Mouse (Mus musculus) bone marrow macrophage, adult 2 months (primary cell): ENCODE results near the gene Prrt1.

Experiments
- CTCF ChIP-seq: IDR thresholded peaks from 2 replicates; pipeline ENCODE4 v1.5.1; 2012; ENCODE audit warnings: low read depth, mild to moderate bottlenecking, low read length, moderate library complexity
- POLR2A ChIP-seq: IDR thresholded peaks from 2 replicates; pipeline ENCODE4 v1.6.1; 2012; ENCODE audit warnings: mild to moderate bottlenecking, low read depth, low read length, borderline replicate concordance

- TF ChIP-seq CTCF (peak; percentile 22; the same call in 1 of the 2 replicates), POLR2A (no peak)
Observed at GRCm38 (mm10) chr17:34651507-34652221, 22.3 kb downstream of the Prrt1 start.
